Mouse (Mus musculus): ENCODE results near the gene Gm49368.

DNA sequence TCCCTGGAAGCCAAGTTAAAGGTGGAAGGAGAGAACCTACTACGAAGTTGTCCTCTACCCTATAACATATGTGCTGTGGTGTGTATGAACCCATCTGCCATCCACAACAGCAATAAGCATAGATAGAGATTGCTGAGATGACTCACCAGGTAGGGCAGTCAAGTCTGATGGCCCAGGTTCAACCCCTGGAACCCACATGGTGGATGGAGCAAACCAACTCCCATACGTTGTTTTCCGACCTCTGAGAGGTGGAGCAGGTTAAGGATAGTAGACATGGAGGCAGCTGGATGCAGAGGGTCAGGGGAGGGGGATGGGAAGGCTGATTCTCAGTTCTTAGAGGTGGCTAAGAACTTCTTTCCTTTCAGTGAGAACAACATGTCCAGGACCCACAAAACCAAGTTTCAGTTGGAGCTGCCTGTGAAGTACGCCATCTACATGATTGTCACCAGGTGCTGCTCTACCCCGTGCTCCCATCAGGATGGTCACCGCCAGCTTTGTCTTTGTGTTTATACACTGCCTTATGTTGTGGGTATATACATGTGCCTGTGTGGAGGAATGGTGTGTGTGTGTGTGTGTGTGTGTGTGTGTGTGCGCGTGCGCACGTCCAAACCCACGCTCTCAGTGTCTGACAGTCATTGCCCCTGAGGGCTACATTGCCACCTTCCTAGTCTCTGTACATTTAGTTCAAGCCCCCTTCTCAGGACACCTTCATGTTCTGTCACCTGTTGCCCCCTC is 52.1 kb downstream of the Gm49368 start:
- TF ChIP-seq E2F4 (IDR thresholded peaks at IDR 0.05; ENCODE audit: borderline replicate concordance, low read depth, low read length) (no peak), EP300 (IDR thresholded peaks at IDR 0.05; ENCODE audit: low read depth in 1 of 2, low read length in 2 of 2) (no peak), MEF2A (IDR thresholded peaks at IDR 0.05; ENCODE audit: extremely low read depth, insufficient replicate concordance, low read depth, low read length, poor library complexity, severe bottlenecking) (no peak), ETS1 (IDR thresholded peaks at IDR 0.05; ENCODE audit: low read depth, low read length) (no peak), POLR2A (IDR thresholded peaks at IDR 0.05; ENCODE audit: control insufficient read depth in 1 of 2, insufficient read depth in 1 of 2, low read depth in 1 of 2, low read length in 2 of 2, poor library complexity in 1 of 2) (no peak), BHLHE40 (IDR thresholded peaks at IDR 0.05; ENCODE audit: borderline replicate concordance, low read depth, low read length) (no peak)
